Comparison of ENCODE assay signal across 12 mouse cellular contexts in genomic region chr5:27155671-27156070, GRCm38 (mm10).
"Had no signal": no experiment of that assay in that cellular context is flagged by ENCODE, and none has a peak within 500 bp of the region (broad histone marks: within the 10 kb centered on the region; RNA-seq: fewer than 3 reads in every experiment).

No protein-coding gene starts in this region.

- H3K27ac ChIP-seq: kidney, embryonic 15.5 days; limb, embryonic 13.5 days; liver, embryonic 14.5 days; midbrain, embryonic 13.5 days; neural tube, embryonic 15.5 days had no signal

- H3K27me3 ChIP-seq: kidney, embryonic 15.5 days; limb, embryonic 13.5 days; midbrain, embryonic 13.5 days; neural tube, embryonic 15.5 days had no signal

- DNase-seq: kidney, postnatal 25 days; left cerebral cortex, postnatal 4 days; lung, adult 18-20 months; right cerebral cortex, adult 18-20 months; right cerebral cortex, postnatal 25 days; thymus, postnatal 4 days had no signal

- H3K4me1 ChIP-seq: kidney, embryonic 15.5 days; limb, embryonic 13.5 days had no signal

- H3K36me3 ChIP-seq: kidney, embryonic 15.5 days; limb, embryonic 13.5 days; midbrain, embryonic 13.5 days; neural tube, embryonic 15.5 days had no signal

- H3K4me3 ChIP-seq: kidney, embryonic 15.5 days; limb, embryonic 13.5 days; midbrain, embryonic 13.5 days; myocyte; neural tube, embryonic 15.5 days had no signal
